Mouse (Mus musculus) liver, postnatal 0 days (tissue): ENCODE data around the gene Uox.

Experiments used
- CTCF ChIP-seq: sonication (generic); IDR thresholded peaks from 2 replicates; pipeline ENCODE4 v1.5.1; 2016; ENCODE audit warnings: antibody characterized with exemption, low read depth
- EP300 ChIP-seq: IDR thresholded peaks from 2 replicates; pipeline ENCODE4 v1.6.1; 2016; ENCODE audit warnings: antibody characterized with exemption, low read depth, mild to moderate bottlenecking

DNA sequence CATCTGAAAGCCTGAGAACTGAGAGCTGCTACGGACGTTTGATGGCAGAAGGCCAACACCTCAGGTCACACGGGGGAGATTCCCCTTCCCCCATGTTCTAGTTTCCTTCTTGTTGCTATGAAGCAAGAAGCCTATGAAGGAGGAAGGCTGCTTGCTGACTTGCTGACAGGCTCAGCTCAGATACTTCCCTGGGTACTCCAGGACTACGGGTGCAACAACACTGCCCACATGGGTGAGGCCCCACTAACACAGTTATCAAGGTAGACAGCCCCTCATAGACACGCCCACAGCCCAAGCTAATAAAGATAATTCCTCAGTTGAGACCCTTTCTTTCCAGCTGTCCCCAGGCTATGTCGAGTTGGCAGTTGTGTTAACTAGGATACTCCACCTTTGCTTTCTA, 83.5 kb downstream of the Uox start:
- TF ChIP-seq CTCF: no peak
- TF ChIP-seq EP300: no peak
